Mouse (Mus musculus) forelimb bud, embryonic 11.5 days (tissue): ENCODE measurements around the gene Cfap54.
A peak's percentile ranks its signal among the peaks of the same experiment; 100 is the strongest.

Experiments
- DNase-seq: peaks from one replicate; pipeline ENCODE4 v3.0.0-alpha.2; 2012; ENCODE audit warnings: low read depth, low spot score

Cfap54 gene

GRCm38 (mm10) chr10:92937741-92938285 lies 143.6 kb downstream of the Cfap54 start:
- peak; percentile 19 for DNase-seq

- no peak for DNase-seq
Observed at GRCm38 (mm10) chr10:92937091-92937490, 144.3 kb downstream of the Cfap54 start.

GRCm38 (mm10) chr10:92934506-92934905 lies 146.9 kb downstream of the Cfap54 start:
- no peak for DNase-seq

- no peak for DNase-seq
Observed at GRCm38 (mm10) chr10:92933616-92934015, 147.8 kb downstream of the Cfap54 start.

- no peak for DNase-seq
Observed at GRCm38 (mm10) chr10:92932464-92932863, 149.0 kb downstream of the Cfap54 start.

- DNase-seq: no peak
Observed at GRCm38 (mm10) chr10:92930036-92930435, 151.4 kb downstream of the Cfap54 start.

- no peak for DNase-seq
Observed at GRCm38 (mm10) chr10:92928256-92928655, 153.2 kb downstream of the Cfap54 start.

GRCm38 (mm10) chr10:92918551-92918950 lies 162.9 kb downstream of the Cfap54 start:
- no peak for DNase-seq

GRCm38 (mm10) chr10:92907246-92907645 lies 174.2 kb downstream of the Cfap54 start:
- DNase-seq: no peak

GRCm38 (mm10) chr10:92888466-92888865 lies 193.0 kb downstream of the Cfap54 start:
- no peak for DNase-seq

GRCm38 (mm10) chr10:92878000-92878399 lies 203.4 kb downstream of the Cfap54 start:
- no peak for DNase-seq

GRCm38 (mm10) chr10:92840980-92841379 lies 240.4 kb downstream of the Cfap54 start:
- no peak for DNase-seq

- DNase-seq: no peak
Observed at GRCm38 (mm10) chr10:92837572-92837971, 243.8 kb downstream of the Cfap54 start.

- DNase-seq: no peak
Observed at GRCm38 (mm10) chr10:92837045-92837444, 244.4 kb downstream of the Cfap54 start.

GRCm38 (mm10) chr10:92821499-92821898 lies 259.9 kb downstream of the Cfap54 start:
- no peak for DNase-seq

GRCm38 (mm10) chr10:92818190-92818589 lies 263.2 kb downstream of the Cfap54 start:
- DNase-seq: no peak

- no peak for DNase-seq
Observed at GRCm38 (mm10) chr10:92816903-92817302, 264.5 kb downstream of the Cfap54 start.

GRCm38 (mm10) chr10:92810894-92811293 lies 270.5 kb downstream of the Cfap54 start:
- DNase-seq: peak; percentile 27

GRCm38 (mm10) chr10:92791908-92792307 lies 289.5 kb downstream of the Cfap54 start:
- DNase-seq: no peak

GRCm38 (mm10) chr10:92791531-92791900 lies 289.9 kb downstream of the Cfap54 start:
- no peak for DNase-seq

- no peak for DNase-seq
Observed at GRCm38 (mm10) chr10:92790893-92791530, 290.4 kb downstream of the Cfap54 start.

GRCm38 (mm10) chr10:92790247-92790646 lies 291.2 kb downstream of the Cfap54 start:
- DNase-seq: no peak

- no peak for DNase-seq
Observed at GRCm38 (mm10) chr10:92788410-92789096, 292.9 kb downstream of the Cfap54 start.
